Mouse (Mus musculus) gastrocnemius, postnatal 10 days (tissue): ENCODE measurements around the gene Cast. TPM values are rescaled to one million over a fixed set of nuclear protein-coding genes. Genes with fewer than 3 reads are reported as not detected.

Experiments
- DNase-seq: peaks from one replicate; pipeline ENCODE4 v3.0.0; 2021; ENCODE audit warnings: mixed read lengths
- total RNA-seq, 2 experiments: library from RNA; stranded (reverse); gene quantifications; 2 replicates each; pipeline ENCODE4 v1.2.3; 2021

Gene Cast
- total RNA-seq, 2 experiments from 2014 or later: 76.5 to 89.5 TPM

- DNase-seq: no peak
Measured at GRCm38 (mm10) chr13:74695497-74696193, 113.0 kb downstream of the Cast start.

Other genes starting within 250 kb of the Cast start
- 10 to 100 TPM; 17.2 to 26.9 TPM for gene Erap1, start 169.2 kb downstream of the Cast start, total RNA-seq